Mouse (Mus musculus) G1E (cell line): ENCODE data around the gene Lrp4.

ENCODE experiments used
- CTCF ChIP-seq: IDR thresholded peaks from 2 replicates; pipeline ENCODE4 v1.5.1; 2012; ENCODE audit warnings: low read depth, low read length, inconsistent platforms, mixed read lengths
- GATA1 ChIP-seq: IDR thresholded peaks from 2 replicates; pipeline ENCODE4 v1.6.1; 2012; ENCODE audit warnings: borderline replicate concordance, low read length, inconsistent platforms, mixed read lengths
- TAL1 ChIP-seq: conservative IDR thresholded peaks from 2 replicates; pipeline ENCODE4 v1.6.1; 2012; ENCODE audit warnings: low read depth, low read length, inconsistent platforms, mixed read lengths

- TF ChIP-seq CTCF = no peak
- no peak for TF ChIP-seq GATA1
- no peak for TF ChIP-seq TAL1
Measured at GRCm38 (mm10) chr2:91475791-91476190, 18.5 kb downstream of the Lrp4 start.
